9 mouse cellular contexts compared by ENCODE assay signal in genomic region chr15:79040501-79041416, GRCm38 (mm10). TPM values are rescaled to one million over a fixed set of nuclear protein-coding genes. Genes with fewer than 3 reads are reported as not detected.
A peak's percentile ranks its signal among the peaks of the same experiment; 100 is the strongest.
DNase-seq lines count a peak whose midpoint lies in the region; ATAC-seq lines count a peak whose summit lies in the region.
"Had no signal": no experiment of that assay in that cellular context is flagged by ENCODE, and none has a peak within 500 bp of the region (broad histone marks: within the 10 kb centered on the region; RNA-seq: fewer than 3 reads in every experiment).

No protein-coding gene starts in this region.

- no peak for ATAC-seq in heart, embryonic 14.5 days (ENCODE audit: insufficient number of reproducible peaks, insufficient read depth, low FRiP score, low read depth)
- peak; percentile 28 for ATAC-seq in inflammation-experienced regulatory T-cells, adult 6 months

- H3K27me3 ChIP-seq in heart, embryonic 14.5 days (ENCODE audit: control insufficient read depth, insufficient read depth, low read length) = peaks cover 46% of the 10 kb centered on the region

- H3K9ac ChIP-seq in heart, embryonic 14.5 days (ENCODE audit: low read length) = peak overlapping the region; percentile 26; the same call in 1 of the 2 replicates

- H3K9me3 ChIP-seq in heart, embryonic 14.5 days (ENCODE audit: control insufficient read depth, low read length) = no peaks in the 10 kb centered on the region

- peaks cover 10 to 28% of the 10 kb centered on the region in 2 experiments for H3K4me1 ChIP-seq in heart, embryonic 14.5 days (ENCODE audit: control insufficient read depth in 2 of 2, insufficient read depth in 2 of 2, low read length in 2 of 2)

- peak overlapping the region; percentile 59 for H3K4me2 ChIP-seq in heart, embryonic 14.5 days (ENCODE audit: low read length)

- H3K36me3 ChIP-seq in heart, embryonic 14.5 days (ENCODE audit: control insufficient read depth, insufficient read depth, low read length) = no peaks in the 10 kb centered on the region
- H3K36me3 ChIP-seq: G1E had no signal

- WGBS in heart, embryonic 14.5 days = 17% methylated on average over 24 of the region's 24 CpGs

- no peak overlapping the region for H3K27ac ChIP-seq in heart, embryonic 14.5 days (replicated peaks in 1 of 2; ENCODE audit: control insufficient read depth in 1 of 2, insufficient read depth in 1 of 2, low read depth in 2 of 2, low read length in 2 of 2)

- H3K4me3 ChIP-seq in heart, embryonic 14.5 days (ENCODE audit: control insufficient read depth in 1 of 2, insufficient read depth in 1 of 2, low read depth in 1 of 2, low read length in 2 of 2) = peak overlapping the region; percentile 12 to 20; a peak in 2 of 4 replicates

- intact Hi-C loops in heart, postnatal 25 days (cut with DNase I) = no loop called here
- intact Hi-C loops in left cerebral cortex, postnatal 4 days (cut with DNase I) = no loop called here

- DNase-seq in heart, postnatal 25 days (ENCODE audit: low spot score) = no peak
- peak; percentile 54 for DNase-seq in c-Kit-positive CD71-negative TER-119-negative erythroid progenitor cells, embryonic 14.5 days (ENCODE audit: low read depth)
- peak; percentile 33 to 40 for DNase-seq in lung, postnatal 4 days
- DNase-seq in layer of hippocampus, adult 9-11 months = no peak
- no peak for DNase-seq in left cerebral cortex, postnatal 4 days
- DNase-seq in layer of hippocampus, postnatal 14 days (ENCODE audit: low spot score in 2 of 2) = no peak

RNA-seq across cellular contexts. Expression of gene Galr3, which starts 0.9 kb away (rescaled TPM):
- not detected in 2 replicates for polyA plus RNA-seq in heart, embryonic 14.5 days (2014; fragmentation: Nextera tagmentation; extraction: Ambion mirVana)
- total RNA-seq in heart, postnatal 25 days (2021) = not detected
- not detected for polyA plus RNA-seq in inflammation-experienced regulatory T-cells, adult 6 months (2017; shearing (Covaris generic))
- 1 to 10 TPM in 1 of 2 experiments, not detected in 1; 1.0 TPM for total RNA-seq in left cerebral cortex, postnatal 4 days (2021)
- total RNA-seq in layer of hippocampus, postnatal 14 days (2021) = under 1 TPM in 1 of 2 experiments, not detected in 1; 0.72 TPM
- total RNA-seq: G1E had no signal
- polyA plus RNA-seq: G1E had no signal

RNA-seq across cellular contexts. Expression of gene H1f0, which starts 12.5 kb away (rescaled TPM):
- polyA plus RNA-seq in heart, embryonic 14.5 days (2014; fragmentation: Nextera tagmentation; extraction: Ambion mirVana) = 102 and 117 TPM in 2 replicates
- 10 to 100 TPM; 95.9 to 98.4 TPM for total RNA-seq in heart, postnatal 25 days (2021)
- polyA plus RNA-seq in inflammation-experienced regulatory T-cells, adult 6 months (2017; shearing (Covaris generic)) = 10 to 100 TPM; 31.0 to 52.3 (median 36.9) TPM
- 10 to 100 TPM; 84.8 to 94.8 TPM for total RNA-seq in left cerebral cortex, postnatal 4 days (2021)
- 10 to 100 TPM; 88.8 to 94.3 TPM for total RNA-seq in layer of hippocampus, postnatal 14 days (2021)

RNA-seq across cellular contexts. Expression of gene Ankrd54, which starts 21.9 kb away (rescaled TPM):
- polyA plus RNA-seq in heart, embryonic 14.5 days (2014; fragmentation: Nextera tagmentation; extraction: Ambion mirVana) = 20.2 and 23.0 TPM in 2 replicates
- total RNA-seq in heart, postnatal 25 days (2021) = 1 to 10 TPM; 7.4 to 7.5 TPM
- 10 to 100 TPM in 1 of 3 experiments, 1 to 10 TPM in 2; 5.5 to 10.8 (median 9.2) TPM for polyA plus RNA-seq in inflammation-experienced regulatory T-cells, adult 6 months (2017; shearing (Covaris generic))
- total RNA-seq in left cerebral cortex, postnatal 4 days (2021) = 10 to 100 TPM; 25.5 to 27.2 TPM
- 10 to 100 TPM; 18.9 to 19.0 TPM for total RNA-seq in layer of hippocampus, postnatal 14 days (2021)

RNA-seq across cellular contexts. Expression of gene Eif3l, which starts 34.2 kb away (rescaled TPM):
- polyA plus RNA-seq in heart, embryonic 14.5 days (2014; fragmentation: Nextera tagmentation; extraction: Ambion mirVana) = 144 and 153 TPM in 2 replicates
- total RNA-seq in heart, postnatal 25 days (2021) = 10 to 100 TPM; 68.9 to 71.5 TPM
- polyA plus RNA-seq in inflammation-experienced regulatory T-cells, adult 6 months (2017; shearing (Covaris generic)) = 100 to 1,000 TPM; 224 to 286 (median 240) TPM
- 100 to 1,000 TPM; 116 to 122 TPM for total RNA-seq in left cerebral cortex, postnatal 4 days (2021)
- total RNA-seq in layer of hippocampus, postnatal 14 days (2021) = 10 to 100 TPM; 82.2 to 83.1 TPM

Comparison
In these comparisons a context has a peak if more than half of its experiments do, and no peak if none do; other contexts are left out.
1. DNase-seq: peak in c-Kit-positive CD71-negative TER-119-negative erythroid progenitor cells, embryonic 14.5 days (single experiment) and lung, postnatal 4 days (2 of 2); none in heart, postnatal 25 days (single experiment), layer of hippocampus, adult 9-11 months (single experiment), left cerebral cortex, postnatal 4 days (single experiment) and layer of hippocampus, postnatal 14 days (0 of 2).